Mouse (Mus musculus) ovary, postnatal 10 days (tissue): Measurements from ENCODE around the gene Mapk8ip3.
"Not testable (repeated sequence)": the region's sequence is repeated elsewhere in the genome, so short reads cannot be mapped to it uniquely, and the experiment has no call there.

Source experiments
- DNase-seq: peaks from one replicate; pipeline ENCODE4 v3.0.0; 2022; ENCODE audit warnings: low spot score

Mapk8ip3 gene

GRCm38 (mm10) chr17:24936259-24937237 lies at the start of gene Mapk8ip3:
Mapk8ip3 (minus strand) TSS chr17:24936977.
- DNase-seq = peak; percentile 87

GRCm38 (mm10) chr17:24960852-24961715 lies 24.3 kb upstream of the Mapk8ip3 start:
- no peak for DNase-seq

DNA sequence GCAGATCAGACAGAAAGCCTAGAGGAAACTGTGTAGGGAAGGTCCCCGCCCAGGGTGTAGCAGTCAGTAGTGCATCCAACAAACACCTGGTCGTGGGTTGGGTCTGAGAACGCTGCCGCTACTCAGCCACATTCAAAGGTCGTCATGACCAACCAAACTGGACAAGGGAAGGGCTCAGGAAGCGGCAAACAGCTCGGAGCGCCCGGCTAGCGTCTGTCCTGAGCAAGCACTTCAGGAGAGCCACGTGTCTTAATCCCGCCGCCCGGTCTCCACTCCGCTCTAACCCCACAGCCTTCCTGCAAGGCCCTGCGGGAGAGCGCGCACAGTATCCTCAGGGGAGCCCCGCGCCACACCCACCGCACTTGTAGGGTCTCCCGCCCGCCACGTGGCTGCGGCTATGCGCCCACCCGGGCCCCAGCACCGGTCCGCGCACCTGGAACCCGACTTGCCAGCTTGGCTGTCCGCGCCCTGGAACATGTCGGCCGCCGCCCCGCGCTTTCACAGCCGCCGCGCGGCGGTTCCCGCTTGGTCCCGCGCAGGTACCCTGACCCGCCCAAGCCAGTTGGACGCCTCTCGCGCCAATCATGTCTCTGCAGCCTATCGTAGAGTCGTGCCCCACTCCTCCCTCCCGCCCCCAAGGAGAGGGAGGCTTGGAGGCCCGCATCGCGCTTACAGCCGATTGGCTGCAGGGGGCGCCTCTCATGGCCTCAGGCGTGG lies 23.5 kb upstream of the Mapk8ip3 start, which contains the start of gene Jpt2:
Jpt2 (minus strand) TSS at position 555 of the 717 bp plus-strand sequence.
- DNase-seq = peak; percentile 94

- DNase-seq = no peak
Observed at GRCm38 (mm10) chr17:24959371-24959770, 22.6 kb upstream of the Mapk8ip3 start.

GRCm38 (mm10) chr17:24953291-24953690 lies 16.5 kb upstream of the Mapk8ip3 start:
- DNase-seq = no peak

DNA sequence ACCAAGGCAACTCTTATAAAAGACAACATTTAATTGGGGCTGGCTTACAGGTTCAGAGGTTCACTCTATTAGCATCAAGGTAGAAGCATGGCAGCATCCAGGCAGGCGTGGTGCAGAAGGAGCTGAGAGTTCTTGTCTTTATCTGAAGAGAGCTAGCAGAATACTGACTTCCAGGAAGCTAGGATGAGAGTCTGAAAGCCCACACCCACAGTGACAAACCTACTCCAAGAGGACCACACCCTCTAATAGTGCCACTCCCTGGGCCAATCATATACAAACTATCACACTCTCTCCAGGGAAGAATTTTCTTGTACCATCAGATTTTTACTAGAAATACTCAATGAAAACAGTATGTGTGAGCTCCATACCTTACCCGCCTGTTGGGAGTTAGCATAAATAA lies 13.9 kb upstream of the Mapk8ip3 start:
- DNase-seq = no peak

DNA sequence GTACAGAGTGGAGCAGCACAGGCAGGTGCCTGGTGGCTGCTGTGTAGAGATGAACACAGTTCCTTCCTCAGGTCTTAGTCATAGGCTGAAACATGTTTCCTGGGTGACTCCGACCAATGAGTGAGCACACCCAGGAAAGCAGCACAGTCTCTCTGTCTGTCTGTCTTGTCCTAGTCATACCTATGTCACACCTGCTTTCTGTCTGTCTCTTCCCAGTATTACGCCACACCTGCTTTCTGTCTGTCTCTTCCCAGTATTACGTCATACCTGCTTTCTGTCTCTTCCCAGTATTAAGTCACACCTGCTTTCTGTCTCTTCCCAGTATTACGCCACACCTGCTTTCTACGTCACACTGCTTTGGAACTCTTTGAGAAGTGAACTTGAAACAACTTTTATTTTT lies 11.4 kb upstream of the Mapk8ip3 start:
- DNase-seq = no peak

DNA sequence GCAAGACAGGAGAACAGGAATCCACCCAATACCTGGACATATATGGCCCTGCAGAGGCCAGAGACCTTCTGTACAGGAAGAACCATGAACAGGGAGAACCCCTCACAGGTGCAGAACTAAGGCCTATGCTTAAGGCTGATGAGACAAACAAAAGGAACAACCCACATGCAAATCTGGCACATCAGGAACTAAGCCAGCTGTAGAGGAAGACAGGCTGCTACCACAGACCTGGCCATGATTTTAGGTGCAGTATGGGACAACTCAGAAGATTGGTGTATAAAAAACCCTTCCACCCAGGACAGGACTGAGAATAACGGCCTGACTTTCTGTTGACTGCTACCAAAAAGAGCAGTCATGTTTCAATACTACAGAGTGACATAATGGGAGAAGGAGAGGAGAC lies 6.8 kb upstream of the Mapk8ip3 start:
- not testable (repeated sequence) for DNase-seq

DNA sequence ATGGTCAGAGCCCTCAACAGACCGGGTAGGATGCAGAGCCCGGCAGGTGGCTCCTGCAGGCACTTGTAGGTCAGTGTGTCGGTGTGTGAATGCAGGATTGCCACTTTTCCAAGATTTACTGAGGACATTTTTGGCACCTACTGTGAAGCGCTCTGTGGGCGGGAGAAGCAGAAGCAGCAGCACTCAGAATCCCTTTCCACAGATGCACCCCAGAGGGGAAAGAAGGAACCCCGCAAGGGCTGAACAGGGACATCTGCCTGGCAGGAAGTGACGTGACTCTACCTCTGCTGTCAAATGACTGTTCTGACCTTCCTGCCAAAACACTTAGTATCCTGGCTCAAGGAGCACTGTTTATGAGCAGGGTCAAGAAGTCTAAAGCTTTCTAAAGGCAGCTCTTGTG lies 6.3 kb upstream of the Mapk8ip3 start:
- no peak for DNase-seq

DNA sequence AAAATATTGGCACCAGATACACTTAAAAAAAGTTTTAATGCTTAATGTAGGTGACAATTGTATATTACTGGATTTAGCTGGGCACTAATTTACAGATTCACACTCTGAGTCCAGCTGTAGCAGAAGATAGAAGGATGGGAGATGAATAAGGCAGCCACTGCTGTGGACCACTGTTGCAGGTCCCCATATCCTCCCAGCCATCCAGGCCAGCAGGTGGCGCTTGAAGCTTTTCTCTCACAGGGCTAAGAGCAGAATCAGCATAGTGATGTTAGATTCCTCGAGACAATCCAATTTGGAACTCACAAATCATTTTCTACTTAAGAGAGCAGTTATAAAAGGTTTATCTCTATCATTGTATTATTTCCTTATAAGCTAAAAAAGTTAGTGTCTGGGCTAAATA lies 5.7 kb upstream of the Mapk8ip3 start:
- DNase-seq = not testable (repeated sequence)

DNA sequence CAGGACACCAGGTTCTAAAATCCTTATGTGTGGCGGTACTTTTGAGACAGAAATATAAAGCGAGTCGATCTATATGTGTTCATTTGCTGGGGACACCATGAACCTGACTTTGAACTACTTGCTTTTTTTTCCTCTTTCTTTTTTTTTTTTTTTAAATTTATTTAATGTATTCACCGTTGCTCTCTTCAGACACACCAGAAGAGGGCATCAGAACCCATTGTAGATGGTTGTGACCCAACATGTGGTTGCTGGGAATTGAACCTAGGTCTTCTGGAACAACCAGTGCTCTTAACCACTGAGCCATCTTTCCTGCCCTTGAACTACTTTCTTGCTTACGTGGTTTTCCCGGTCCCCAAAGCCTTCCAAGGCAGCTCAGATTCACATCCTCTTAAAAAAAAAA lies 489 bp upstream of the Mapk8ip3 start:
- DNase-seq = no peak

DNA sequence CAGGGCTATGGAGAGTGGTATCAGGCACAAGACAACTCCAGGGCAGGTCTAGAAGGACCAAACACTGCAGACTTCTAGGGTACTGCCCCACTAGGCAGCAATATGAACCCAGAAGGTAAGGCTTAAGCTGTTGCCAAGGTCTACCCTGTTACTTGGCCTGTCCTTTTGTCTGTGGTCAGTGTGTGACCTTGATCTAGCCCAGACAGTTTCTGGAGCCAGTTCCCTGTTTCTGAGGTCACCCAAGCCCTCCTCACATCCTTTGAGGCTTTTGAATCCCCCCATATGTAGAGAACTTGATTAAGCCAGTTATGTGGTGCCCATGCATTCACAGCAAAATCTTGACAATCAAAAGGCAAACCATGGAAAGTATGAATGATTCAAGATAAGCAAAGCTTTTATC lies 1.1 kb downstream of the Mapk8ip3 start:
- DNase-seq = no peak

GRCm38 (mm10) chr17:24934926-24935325 lies 1.9 kb downstream of the Mapk8ip3 start:
- DNase-seq = no peak

DNA sequence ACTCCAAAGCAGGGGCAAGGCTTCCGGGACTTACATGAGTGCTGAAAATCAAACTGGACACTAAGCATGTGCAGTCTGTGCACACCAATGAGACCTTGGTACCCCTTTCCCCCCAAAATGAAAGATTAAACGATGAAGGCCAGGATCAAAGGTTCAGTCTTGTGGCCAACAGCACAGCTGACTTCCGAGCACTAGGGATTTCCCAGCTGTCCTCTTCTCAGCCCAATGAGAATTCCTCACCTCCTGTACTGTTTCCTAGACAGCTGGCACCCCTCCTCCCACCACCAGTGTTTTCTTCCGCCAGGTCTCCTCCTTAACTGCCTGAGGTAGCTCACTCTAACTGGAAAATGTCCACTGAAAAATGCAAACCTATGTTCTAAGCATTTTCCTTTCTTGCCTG lies 3.6 kb downstream of the Mapk8ip3 start:
- DNase-seq = no peak

DNA sequence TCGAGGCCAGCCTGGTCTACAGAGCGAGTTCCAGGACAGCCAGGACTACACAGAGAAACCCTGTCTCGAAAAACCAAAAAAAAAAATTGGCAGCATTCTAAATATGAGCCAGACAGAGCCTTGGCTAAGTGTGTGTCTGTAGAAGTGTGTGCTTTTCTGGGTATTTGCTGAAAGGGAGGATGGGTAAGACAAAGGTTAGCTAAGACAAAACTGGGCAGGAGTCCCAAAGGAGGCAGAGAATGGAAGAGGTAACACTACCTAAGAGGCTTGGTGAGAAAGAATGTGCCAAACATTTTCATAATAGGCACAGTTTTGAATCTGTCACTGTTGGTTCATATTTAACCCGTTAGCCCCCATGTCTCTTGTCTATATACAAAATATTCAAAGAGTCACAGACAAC lies 4.3 kb downstream of the Mapk8ip3 start:
- DNase-seq = no peak

DNA sequence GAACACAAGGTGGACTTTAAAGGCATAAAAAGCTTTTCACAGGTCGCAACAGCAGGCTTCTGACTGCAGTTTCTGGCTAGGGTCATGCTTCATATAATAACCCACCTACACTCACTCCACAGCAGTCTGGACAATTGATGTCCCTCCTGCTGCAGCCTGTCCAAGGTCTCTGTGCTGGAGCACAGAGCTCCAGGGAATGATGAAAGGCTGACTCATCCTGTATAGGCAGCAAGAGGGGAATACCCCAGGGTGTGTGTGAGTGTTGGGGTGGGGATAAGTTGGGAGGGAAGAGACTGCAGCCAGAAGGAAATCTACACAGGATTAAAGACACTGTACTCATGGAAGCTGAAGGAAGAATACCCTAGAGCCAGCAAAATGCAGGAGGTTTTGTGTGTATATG lies 7.3 kb downstream of the Mapk8ip3 start:
- no peak for DNase-seq

- no peak for DNase-seq
Observed at GRCm38 (mm10) chr17:24923246-24923645, 13.5 kb downstream of the Mapk8ip3 start.

DNA sequence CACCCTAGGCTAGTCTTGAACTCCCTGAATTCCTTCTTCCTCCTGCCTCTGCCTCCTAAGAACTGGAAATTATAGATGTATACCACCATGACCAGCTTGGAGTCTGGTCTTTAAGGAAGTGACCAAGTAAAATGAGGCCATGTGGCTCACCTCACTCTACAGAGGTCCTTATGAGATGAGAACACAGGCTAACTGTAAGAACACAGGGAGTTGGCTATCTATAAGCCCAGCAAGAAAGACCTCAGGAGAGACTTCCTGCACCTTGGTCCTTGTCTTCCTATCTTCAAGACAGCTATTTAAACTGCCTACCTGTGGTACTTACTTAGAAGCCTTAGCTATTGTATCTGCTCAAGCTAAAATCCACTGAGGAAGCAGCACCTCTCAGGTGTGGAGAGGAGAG lies 22.8 kb downstream of the Mapk8ip3 start:
- DNase-seq = no peak

DNA sequence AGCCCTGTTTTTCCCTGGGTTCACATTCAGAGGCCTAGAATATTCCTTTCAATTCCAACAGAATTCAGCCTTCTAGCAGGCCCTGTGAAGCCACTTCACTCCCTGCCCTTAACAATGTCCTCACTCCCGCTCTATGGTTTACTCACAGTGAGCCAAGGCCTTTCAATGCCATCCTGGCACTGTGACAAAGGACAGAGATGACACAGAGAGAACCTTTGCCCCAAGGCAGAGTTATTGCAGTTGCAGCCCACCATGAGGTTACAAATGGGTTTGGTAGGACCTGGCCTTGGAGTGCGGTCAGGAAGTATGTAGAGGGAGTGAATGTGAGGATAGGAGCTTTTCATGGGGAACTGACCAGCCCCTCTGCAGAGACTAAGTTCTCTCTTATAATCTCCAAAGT lies 29.2 kb downstream of the Mapk8ip3 start:
- no peak for DNase-seq

DNA sequence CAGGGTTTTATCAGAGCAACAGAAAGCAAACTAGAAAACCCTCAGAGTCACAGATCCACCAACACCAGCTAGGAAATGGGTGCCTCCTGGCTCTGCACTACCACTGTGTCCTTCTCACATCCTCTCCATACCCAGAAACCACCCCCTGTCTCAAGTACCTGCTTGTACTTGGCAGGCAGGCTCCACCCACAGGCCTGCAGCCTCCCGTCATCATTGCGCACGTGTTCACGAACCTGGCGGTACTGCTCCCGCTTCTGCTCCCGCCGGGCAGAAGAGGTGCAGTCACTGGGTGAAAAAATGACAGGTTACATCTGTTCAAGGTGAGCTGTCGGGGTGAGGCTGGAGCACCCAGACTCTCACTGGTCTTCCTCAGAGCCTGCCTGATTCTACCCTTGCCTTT lies 33.0 kb downstream of the Mapk8ip3 start:
- no peak for DNase-seq

DNA sequence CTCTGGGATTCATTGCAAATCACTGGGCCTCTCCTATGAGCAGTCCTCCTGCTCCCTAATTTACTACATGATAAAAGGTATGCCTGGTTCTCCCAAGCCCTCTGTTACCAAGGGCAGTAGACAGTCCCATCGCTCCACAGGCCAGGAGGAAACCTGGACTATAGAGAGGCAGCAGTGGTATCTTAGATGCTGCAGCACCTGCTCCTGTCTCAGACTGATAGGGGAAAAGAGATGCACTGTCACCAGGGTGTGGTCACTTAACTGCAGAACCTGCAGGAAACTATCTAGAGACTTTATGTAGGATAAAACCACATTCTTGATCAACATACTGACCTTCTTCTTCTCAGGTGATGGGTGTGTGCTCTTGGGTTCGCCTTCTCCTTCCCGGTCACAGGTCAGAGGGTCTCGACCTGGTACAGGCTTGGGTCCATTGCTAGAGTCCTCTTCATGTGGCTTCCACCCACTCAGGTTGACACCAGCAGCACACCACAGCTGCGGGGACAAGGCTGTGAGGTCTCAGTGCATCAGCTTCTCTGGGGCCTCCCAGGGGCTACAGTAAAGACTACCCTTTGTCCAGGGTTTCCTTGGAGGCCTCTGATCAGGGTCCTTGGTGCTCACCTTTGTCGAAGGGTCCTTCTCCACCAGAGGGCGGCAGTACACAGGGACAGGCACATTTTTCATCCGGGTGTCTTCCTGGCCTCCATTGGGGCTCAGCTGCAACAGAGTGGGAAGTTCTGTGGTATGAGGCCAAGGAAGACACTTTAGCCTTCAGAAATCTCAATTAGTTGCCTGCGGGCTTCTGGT lies 33.9 kb downstream of the Mapk8ip3 start:
- no peak for DNase-seq
